In genomic region chr5:47279630-47280029, GRCm38 (mm10) we compare ENCODE assay signal across 20 mouse cellular contexts.
DNase-seq lines count a peak whose midpoint lies in the region; ATAC-seq lines count a peak whose summit lies in the region.
"Had no signal": no experiment of that assay in that cellular context is flagged by ENCODE, and none has a peak within 500 bp of the region (broad histone marks: within the 10 kb centered on the region; RNA-seq: fewer than 3 reads in every experiment).

No protein-coding gene starts in this region.

- no peak overlapping the region for H3K4me2 ChIP-seq in lung, embryonic 15.5 days
- no peak overlapping the region for H3K4me2 ChIP-seq in intestine, embryonic 16.5 days (ENCODE audit: low read depth, low read length)
- H3K4me2 ChIP-seq in forebrain, embryonic 12.5 days, result no peak overlapping the region
- H3K4me2 ChIP-seq: heart, embryonic 13.5 days; hindbrain, embryonic 13.5 days; intestine, embryonic 15.5 days; neural tube, embryonic 12.5 days had no signal

- H3K27me3 ChIP-seq in heart, embryonic 10.5 days (ENCODE audit: insufficient read depth, poor library complexity, severe bottlenecking), result no peaks in the 10 kb centered on the region
- no peaks in the 10 kb centered on the region for H3K27me3 ChIP-seq in lung, embryonic 15.5 days
- H3K27me3 ChIP-seq in intestine, embryonic 16.5 days (replicated peaks; ENCODE audit: control insufficient read depth, insufficient read depth, low read length), result no peaks in the 10 kb centered on the region
- H3K27me3 ChIP-seq in forebrain, embryonic 12.5 days, result no peaks in the 10 kb centered on the region
- H3K27me3 ChIP-seq: heart, embryonic 13.5 days; hindbrain, embryonic 13.5 days; intestine, embryonic 15.5 days; neural tube, embryonic 12.5 days had no signal

- no peak overlapping the region for H3K4me3 ChIP-seq in heart, embryonic 10.5 days
- H3K4me3 ChIP-seq in lung, embryonic 15.5 days, result no peak overlapping the region
- H3K4me3 ChIP-seq in intestine, embryonic 16.5 days (ENCODE audit: low read length), result no peak overlapping the region
- H3K4me3 ChIP-seq in forebrain, embryonic 12.5 days (replicated peaks), result no peak overlapping the region
- H3K4me3 ChIP-seq: gastrocnemius, adult 2 months; heart, embryonic 13.5 days; hindbrain, embryonic 13.5 days; intestine, embryonic 15.5 days; limb, embryonic 10.5 days; neural tube, embryonic 12.5 days had no signal

- peaks cover 8% of the 10 kb centered on the region for H3K4me1 ChIP-seq in heart, embryonic 10.5 days
- peaks cover 5% of the 10 kb centered on the region; the same call in 1 of the 2 replicates for H3K4me1 ChIP-seq in lung, embryonic 15.5 days
- 0 out of 2 replicates have a peak, but pooled peaks cover 3% of the 10 kb centered on the region for H3K4me1 ChIP-seq in intestine, embryonic 16.5 days (ENCODE audit: control insufficient read depth, insufficient read depth, low read length)
- H3K4me1 ChIP-seq in forebrain, embryonic 12.5 days, result no peaks in the 10 kb centered on the region; the same call in 1 of the 2 replicates
- H3K4me1 ChIP-seq: hindbrain, embryonic 13.5 days; intestine, embryonic 15.5 days had no signal

- WGBS in heart, embryonic 10.5 days, result 85% methylated on average over 3 of the region's 3 CpGs
- WGBS in lung, embryonic 15.5 days, result 42% methylated on average over 3 of the region's 3 CpGs
- WGBS in intestine, embryonic 16.5 days, result 82% methylated on average over 3 of the region's 3 CpGs
- 92% methylated on average over 3 of the region's 3 CpGs for WGBS in forebrain, embryonic 12.5 days

- DNase-seq in heart, adult 9 months (ENCODE audit: low spot score in 2 of 2), result peak; percentile 10 to 22
- no peak for DNase-seq in heart, embryonic 10.5 days (ENCODE audit: low spot score)
- peak; percentile 5 for DNase-seq in ovary, postnatal 36 days (ENCODE audit: low spot score)
- no peak for DNase-seq in ovary, adult 18-20 months (ENCODE audit: low spot score)
- DNase-seq: cerebellum, adult 9-11 months; gastrocnemius, adult 2 months; kidney, postnatal 36 days; layer of hippocampus, postnatal 36 days; thymus, postnatal 4 days had no signal

- H3K27ac ChIP-seq in heart, embryonic 10.5 days, result no peak overlapping the region
- H3K27ac ChIP-seq in lung, embryonic 15.5 days, result peak overlapping the region; percentile 61
- H3K27ac ChIP-seq in intestine, embryonic 16.5 days (ENCODE audit: low read length), result no peak overlapping the region
- H3K27ac ChIP-seq in forebrain, embryonic 12.5 days, result no peak overlapping the region
- H3K27ac ChIP-seq: gastrocnemius, adult 2 months; heart, embryonic 13.5 days; hindbrain, embryonic 13.5 days; intestine, embryonic 15.5 days; limb, embryonic 10.5 days; liver, embryonic 14.5 days; neural tube, embryonic 12.5 days had no signal

- no peak overlapping the region for H3K9ac ChIP-seq in lung, embryonic 15.5 days
- H3K9ac ChIP-seq in intestine, embryonic 16.5 days (ENCODE audit: low read depth, low read length), result no peak overlapping the region
- no peak overlapping the region for H3K9ac ChIP-seq in forebrain, embryonic 12.5 days
- H3K9ac ChIP-seq: heart, embryonic 13.5 days; hindbrain, embryonic 13.5 days; intestine, embryonic 15.5 days; liver, embryonic 14.5 days; neural tube, embryonic 12.5 days had no signal

- H3K9me3 ChIP-seq in heart, embryonic 10.5 days, result no peaks in the 10 kb centered on the region
- no peaks in the 10 kb centered on the region for H3K9me3 ChIP-seq in lung, embryonic 15.5 days
- no peaks in the 10 kb centered on the region for H3K9me3 ChIP-seq in intestine, embryonic 16.5 days (ENCODE audit: control insufficient read depth, low read length)
- no peaks in the 10 kb centered on the region for H3K9me3 ChIP-seq in forebrain, embryonic 12.5 days
- H3K9me3 ChIP-seq: G1E; heart, embryonic 13.5 days; hindbrain, embryonic 13.5 days; intestine, embryonic 15.5 days; limb, embryonic 10.5 days; neural tube, embryonic 12.5 days had no signal

- peak; percentile 92 for ATAC-seq in lung, embryonic 15.5 days (ENCODE audit: borderline replicate concordance, extremely low read depth, low FRiP score, low TSS enrichment)
- ATAC-seq in intestine, embryonic 16.5 days, result no peak
- ATAC-seq in forebrain, embryonic 12.5 days (ENCODE audit: low FRiP score), result no peak
- ATAC-seq: forebrain, embryonic 16.5 days; intestine, embryonic 15.5 days had no signal

- no peaks in the 10 kb centered on the region for H3K36me3 ChIP-seq in heart, embryonic 10.5 days
- no peaks in the 10 kb centered on the region for H3K36me3 ChIP-seq in lung, embryonic 15.5 days
- no peaks in the 10 kb centered on the region for H3K36me3 ChIP-seq in intestine, embryonic 16.5 days (ENCODE audit: control insufficient read depth, insufficient read depth, low read length)
- H3K36me3 ChIP-seq in forebrain, embryonic 12.5 days (replicated peaks), result no peaks in the 10 kb centered on the region
- H3K36me3 ChIP-seq: G1E; heart, embryonic 13.5 days; hindbrain, embryonic 13.5 days; intestine, embryonic 15.5 days; limb, embryonic 10.5 days; neural tube, embryonic 12.5 days had no signal

Comparison
In these comparisons a context has a peak if more than half of its experiments do, and no peak if none do; other contexts are left out.
1. DNase-seq: peak in heart, adult 9 months (2 of 2) and ovary, postnatal 36 days (single experiment); none in heart, embryonic 10.5 days (single experiment) and ovary, adult 18-20 months (single experiment).